Mouse (Mus musculus) gonadal fat pad, adult 2 months (tissue): ENCODE data around the gene Sept14. TPM values are rescaled to one million over a fixed set of nuclear protein-coding genes. Genes with fewer than 3 reads are reported as not detected.
"Not testable (repeated sequence)": the region's sequence is repeated elsewhere in the genome, so short reads cannot be mapped to it uniquely, and the experiment has no call there.

Source experiments
- DNase-seq: peaks from one replicate; pipeline ENCODE4 v3.0.0-alpha.2; 2012; ENCODE audit warnings: low read depth
- polyA plus RNA-seq: library from polyadenylated mRNA; depleted of rRNA; stranded (reverse); fragments of >200 nt; gene quantifications from 2 replicates; pipeline ENCODE4 v1.2.3, GENCODE M21; 2012; rRNA removed

Sept14 gene
- 0.12 TPM in 1 of 2 replicates, not detected in the other for polyA plus RNA-seq

GRCm38 (mm10) chr5:129708412-129708811 is at the start of gene Sept14:
Gene Sept14, minus strand, starts transcription at chr5:129708512.
- no peak for DNase-seq

GRCm38 (mm10) chr5:129756886-129757285 is 48.6 kb upstream of the Sept14 start:
- DNase-seq = no peak

- no peak for DNase-seq
Measured at GRCm38 (mm10) chr5:129744050-129744449, 35.7 kb upstream of the Sept14 start.

- DNase-seq = no peak
Measured at GRCm38 (mm10) chr5:129742903-129743488, 34.7 kb upstream of the Sept14 start.

- DNase-seq = no peak
Measured at GRCm38 (mm10) chr5:129740976-129741375, 32.7 kb upstream of the Sept14 start.

GRCm38 (mm10) chr5:129731021-129731420 is 22.7 kb upstream of the Sept14 start:
- DNase-seq = no peak

- no peak for DNase-seq
Measured at GRCm38 (mm10) chr5:129730344-129730743, 22.0 kb upstream of the Sept14 start.

GRCm38 (mm10) chr5:129729286-129729685 is 21.0 kb upstream of the Sept14 start:
- DNase-seq = no peak

GRCm38 (mm10) chr5:129726784-129727183 is 18.5 kb upstream of the Sept14 start:
- DNase-seq = no peak

- DNase-seq = no peak
Measured at GRCm38 (mm10) chr5:129725774-129726392, 17.6 kb upstream of the Sept14 start.

GRCm38 (mm10) chr5:129724834-129725773 is 16.8 kb upstream of the Sept14 start, which contains the start of gene Nipsnap2:
Gene Nipsnap2, plus strand, starts transcription at chr5:129725063.
- DNase-seq = no peak

- DNase-seq = no peak
Measured at GRCm38 (mm10) chr5:129724268-129724667, 16.0 kb upstream of the Sept14 start.

GRCm38 (mm10) chr5:129720176-129720575 is 11.9 kb upstream of the Sept14 start:
- no peak for DNase-seq

GRCm38 (mm10) chr5:129717016-129717415 is 8.7 kb upstream of the Sept14 start:
- no peak for DNase-seq

GRCm38 (mm10) chr5:129715326-129715861 is 7.1 kb upstream of the Sept14 start, which contains the start of gene Mrps17:
Gene Mrps17, plus strand, starts transcription at chr5:129715497.
- no peak for DNase-seq

GRCm38 (mm10) chr5:129703368-129703767 is 4.9 kb downstream of the Sept14 start:
- DNase-seq = no peak

- DNase-seq = no peak
Measured at GRCm38 (mm10) chr5:129701706-129702105, 6.6 kb downstream of the Sept14 start.

- DNase-seq = no peak
Measured at GRCm38 (mm10) chr5:129700506-129700905, 7.8 kb downstream of the Sept14 start.

GRCm38 (mm10) chr5:129690528-129690927 is 17.8 kb downstream of the Sept14 start:
- DNase-seq = no peak

GRCm38 (mm10) chr5:129687621-129688020 is 20.7 kb downstream of the Sept14 start:
- DNase-seq = no peak

GRCm38 (mm10) chr5:129685141-129685540 is 23.2 kb downstream of the Sept14 start:
- not testable (repeated sequence) for DNase-seq

GRCm38 (mm10) chr5:129670036-129670458 is 38.3 kb downstream of the Sept14 start, which contains the start of gene Zfp11:
Gene Zfp11, minus strand, starts transcription at chr5:129670099.
- no peak for DNase-seq
